Mouse (Mus musculus): ENCODE measurements around the gene Gpr87.

DNA sequence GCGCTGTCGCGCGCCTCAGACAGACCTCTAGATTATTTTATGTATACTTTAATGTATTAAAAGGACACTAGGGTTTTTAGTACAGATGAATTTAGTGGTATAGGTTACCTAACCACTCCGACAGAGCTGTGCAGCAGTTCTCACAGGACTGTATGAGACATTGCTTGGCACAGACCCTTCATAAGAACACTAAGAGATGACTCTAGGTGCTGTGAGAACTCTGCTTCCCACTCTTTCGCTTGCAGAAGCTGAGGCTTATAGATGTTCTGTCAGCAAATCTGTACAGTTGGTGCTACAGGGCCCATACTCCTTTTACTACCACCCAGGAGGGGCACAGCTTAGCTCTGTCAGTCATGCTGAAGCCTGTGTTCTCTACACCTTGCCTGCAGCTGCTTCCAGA, 3.2 kb downstream of the Gpr87 start:
- no peak for TF ChIP-seq EP300 (IDR thresholded peaks at IDR 0.05; ENCODE audit: insufficient read depth, low read depth, low read length)
- no peak for TF ChIP-seq CTCF (IDR thresholded peaks at IDR 0.05)
- no peak for TF ChIP-seq POLR2A (IDR thresholded peaks at IDR 0.05; ENCODE audit: insufficient read depth, low read depth, low read length)

Measured in heart, adult 2 months (tissue).